Mouse (Mus musculus): ENCODE results near the gene Slc25a10. TPM values are rescaled to one million over a fixed set of nuclear protein-coding genes. Genes with fewer than 3 reads are reported as not detected.

The Slc25a10 gene
- polyA plus RNA-seq, 1 experiment from 2014 or later: 31.9 TPM

DNA sequence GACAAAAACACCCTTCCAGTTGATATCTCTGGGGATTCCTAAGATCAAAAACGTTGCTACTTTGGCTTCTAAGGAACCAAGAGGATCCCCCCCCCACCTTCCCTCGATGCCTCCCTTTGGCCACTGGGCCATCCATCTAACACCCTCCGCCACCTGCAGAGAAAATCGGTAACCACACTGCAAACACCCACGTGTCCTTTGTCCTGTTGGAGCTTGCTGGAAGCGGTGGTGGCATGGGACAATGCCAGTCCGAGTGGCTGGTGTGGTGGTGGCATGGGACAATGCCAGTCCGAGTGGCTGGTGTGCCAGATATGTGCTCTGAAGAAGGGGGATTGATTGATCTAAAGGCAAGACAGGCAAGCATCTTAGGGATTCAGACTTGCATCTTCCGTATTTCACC is 40.0 kb downstream of the Slc25a10 start:
- H3K4me2 ChIP-seq: no peak overlapping the region
- peaks cover 56% of the 10 kb centered on the region for H3K27me3 ChIP-seq
- 23% methylated on average over 9 of the region's 9 CpGs for WGBS
- no peak for ATAC-seq (ENCODE audit: low FRiP score, low read depth)
- peaks cover 12% of the 10 kb centered on the region for H3K4me1 ChIP-seq (replicated peaks)
- no peak overlapping the region for H3K4me3 ChIP-seq
- no peak overlapping the region for H3K9ac ChIP-seq
- H3K36me3 ChIP-seq: no peaks in the 10 kb centered on the region
- H3K9me3 ChIP-seq: no peaks in the 10 kb centered on the region
- H3K27ac ChIP-seq (replicated peaks): no peak overlapping the region

DNA sequence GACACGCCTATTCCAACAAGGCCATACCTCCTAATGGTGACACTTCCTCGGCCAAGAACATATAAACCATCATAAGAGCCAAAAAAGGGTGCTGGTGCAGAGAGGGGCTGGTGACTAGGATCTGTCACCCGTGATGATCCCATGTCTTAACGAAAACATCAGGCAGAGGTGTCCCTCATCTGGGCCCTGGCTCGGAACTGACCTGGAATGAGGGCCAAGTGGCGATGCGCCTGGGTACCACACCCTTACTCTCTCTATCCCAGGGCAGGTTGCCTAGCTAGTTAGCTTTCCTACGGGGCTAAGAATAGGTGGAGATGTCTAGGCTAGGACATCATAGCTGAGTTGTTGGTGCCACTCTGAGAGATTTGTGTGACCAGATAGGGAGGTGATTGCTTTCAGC is 42.5 kb downstream of the Slc25a10 start:
- Histone ChIP-seq H3K4me2 (no peak overlapping the region), H3K36me3 (no peaks in the 10 kb centered on the region), H3K9me3 (no peaks in the 10 kb centered on the region), H3K27ac (replicated peaks) (no peak overlapping the region), H3K9ac (no peak overlapping the region), H3K4me1 (replicated peaks) (peaks cover 19% of the 10 kb centered on the region), H3K4me3 (no peak overlapping the region), H3K27me3 (peaks cover 44% of the 10 kb centered on the region)
- WGBS: 80% methylated on average over 8 of the region's 8 CpGs
- no peak for ATAC-seq (ENCODE audit: low FRiP score, low read depth)

DNA sequence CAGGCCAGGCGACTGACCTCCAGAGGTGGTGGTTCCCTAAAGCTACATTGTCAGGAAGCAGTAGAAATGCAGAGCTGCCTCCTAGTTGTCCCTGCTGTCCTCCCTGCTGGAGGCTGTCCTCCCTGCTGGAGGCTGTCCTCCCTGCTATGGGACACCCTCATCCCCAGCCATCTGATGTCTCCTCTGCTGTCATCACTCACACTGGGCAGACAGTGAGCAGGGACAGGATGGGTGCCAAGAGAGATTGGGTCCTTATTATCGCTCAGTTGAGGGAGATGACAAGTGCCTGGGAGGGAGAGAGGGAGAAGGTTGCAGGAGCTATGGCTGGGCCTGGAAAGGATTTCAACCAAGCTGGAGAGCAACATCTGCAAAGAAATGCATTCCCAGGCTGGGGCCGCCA is 43.5 kb downstream of the Slc25a10 start:
- no peak for ATAC-seq (ENCODE audit: low FRiP score, low read depth)
- Histone ChIP-seq H3K4me2 (no peak overlapping the region), H3K27ac (replicated peaks) (no peak overlapping the region), H3K4me3 (no peak overlapping the region), H3K9ac (no peak overlapping the region), H3K9me3 (no peaks in the 10 kb centered on the region), H3K36me3 (no peaks in the 10 kb centered on the region), H3K27me3 (peaks cover 34% of the 10 kb centered on the region), H3K4me1 (replicated peaks) (peaks cover 29% of the 10 kb centered on the region)
- 82% methylated on average over 3 of the region's 3 CpGs for WGBS

DNA sequence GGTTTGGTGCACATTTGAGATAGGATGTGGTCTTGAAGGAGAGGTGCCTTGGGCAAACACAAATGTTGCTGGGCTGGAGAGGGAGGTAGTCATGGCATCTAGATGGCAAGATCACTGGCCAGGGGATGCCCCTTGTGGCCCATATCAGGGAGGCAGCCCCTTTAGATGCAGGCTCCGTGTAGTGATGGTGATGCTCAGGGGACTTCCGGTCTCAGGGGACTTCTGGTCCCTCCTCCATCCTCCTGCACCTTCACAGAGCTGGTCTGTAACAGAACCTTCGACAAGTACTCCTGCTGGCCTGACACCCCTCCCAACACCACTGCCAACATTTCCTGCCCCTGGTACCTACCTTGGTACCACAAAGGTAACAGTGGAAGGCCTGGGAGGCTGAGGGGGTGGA is 44.2 kb downstream of the Slc25a10 start:
- Histone ChIP-seq H3K9ac (no peak overlapping the region), H3K27ac (replicated peaks) (no peak overlapping the region), H3K27me3 (peaks cover 27% of the 10 kb centered on the region), H3K4me2 (no peak overlapping the region), H3K4me3 (no peak overlapping the region), H3K9me3 (no peaks in the 10 kb centered on the region), H3K4me1 (replicated peaks) (peaks cover 24% of the 10 kb centered on the region), H3K36me3 (no peaks in the 10 kb centered on the region)
- ATAC-seq (ENCODE audit: low FRiP score, low read depth): no peak
- 77% methylated on average over 3 of the region's 3 CpGs for WGBS

DNA sequence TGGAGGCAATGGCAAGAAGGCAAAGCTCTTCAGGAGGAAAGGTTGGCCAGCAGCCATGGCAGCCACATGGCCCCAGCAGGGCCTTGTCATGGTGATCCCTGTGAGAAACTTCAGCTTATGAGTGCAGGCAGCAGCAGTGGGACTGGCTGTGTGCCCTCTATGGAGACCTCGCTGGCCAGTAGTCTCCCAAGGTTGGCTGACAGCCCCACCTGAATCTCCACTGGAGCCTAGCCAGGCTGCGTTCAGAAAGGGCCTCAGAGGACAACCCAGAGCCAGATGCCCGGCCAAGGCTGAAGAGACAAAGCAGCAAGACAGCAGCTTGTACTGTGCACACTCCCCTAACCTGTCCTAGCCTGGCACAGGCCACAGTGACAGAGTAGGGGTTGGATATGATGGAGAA is 46.8 kb downstream of the Slc25a10 start:
- H3K27ac ChIP-seq (replicated peaks): peak overlapping the region; percentile 57; the same call in 1 of the 2 replicates
- no peaks in the 10 kb centered on the region for H3K9me3 ChIP-seq
- 56% methylated on average over 3 of the region's 3 CpGs for WGBS
- H3K36me3 ChIP-seq: peaks cover 8% of the 10 kb centered on the region
- ATAC-seq (ENCODE audit: low FRiP score, low read depth): peak; percentile 40; the same call in 1 of the 2 replicates
- H3K27me3 ChIP-seq: peaks cover 1% of the 10 kb centered on the region; the same call in 1 of the 2 replicates
- H3K4me3 ChIP-seq: no peak overlapping the region
- no peak overlapping the region for H3K4me2 ChIP-seq
- H3K4me1 ChIP-seq (replicated peaks): peaks cover 17% of the 10 kb centered on the region
- H3K9ac ChIP-seq: no peak overlapping the region

DNA sequence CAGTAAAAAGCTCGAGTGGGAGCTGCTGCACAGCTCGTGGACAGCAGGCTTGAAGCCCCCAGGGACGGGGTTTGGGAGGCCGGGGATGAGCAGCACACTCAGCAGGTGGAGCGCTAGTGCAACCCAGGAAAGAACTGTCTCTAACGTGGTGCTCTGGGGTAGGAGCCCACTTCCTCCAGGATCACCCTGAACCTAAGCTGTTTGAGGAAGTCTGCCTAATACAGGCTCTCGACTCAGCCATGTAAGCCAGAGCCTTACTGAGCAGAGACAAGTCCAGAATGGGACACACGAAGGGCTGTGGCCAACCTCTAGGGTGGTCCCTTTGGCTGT is 47.3 kb downstream of the Slc25a10 start:
- peaks cover 17% of the 10 kb centered on the region for H3K4me1 ChIP-seq (replicated peaks)
- ATAC-seq (ENCODE audit: low FRiP score, low read depth): no peak; the same call in 1 of the 2 replicates
- H3K27ac ChIP-seq (replicated peaks): peak overlapping the region; percentile 57
- no peaks in the 10 kb centered on the region for H3K27me3 ChIP-seq
- H3K9me3 ChIP-seq: no peaks in the 10 kb centered on the region
- peaks cover 12% of the 10 kb centered on the region for H3K36me3 ChIP-seq
- no peak overlapping the region for H3K9ac ChIP-seq
- WGBS: 51% methylated on average over 8 of the region's 8 CpGs
- no peak overlapping the region for H3K4me2 ChIP-seq
- no peak overlapping the region for H3K4me3 ChIP-seq

DNA sequence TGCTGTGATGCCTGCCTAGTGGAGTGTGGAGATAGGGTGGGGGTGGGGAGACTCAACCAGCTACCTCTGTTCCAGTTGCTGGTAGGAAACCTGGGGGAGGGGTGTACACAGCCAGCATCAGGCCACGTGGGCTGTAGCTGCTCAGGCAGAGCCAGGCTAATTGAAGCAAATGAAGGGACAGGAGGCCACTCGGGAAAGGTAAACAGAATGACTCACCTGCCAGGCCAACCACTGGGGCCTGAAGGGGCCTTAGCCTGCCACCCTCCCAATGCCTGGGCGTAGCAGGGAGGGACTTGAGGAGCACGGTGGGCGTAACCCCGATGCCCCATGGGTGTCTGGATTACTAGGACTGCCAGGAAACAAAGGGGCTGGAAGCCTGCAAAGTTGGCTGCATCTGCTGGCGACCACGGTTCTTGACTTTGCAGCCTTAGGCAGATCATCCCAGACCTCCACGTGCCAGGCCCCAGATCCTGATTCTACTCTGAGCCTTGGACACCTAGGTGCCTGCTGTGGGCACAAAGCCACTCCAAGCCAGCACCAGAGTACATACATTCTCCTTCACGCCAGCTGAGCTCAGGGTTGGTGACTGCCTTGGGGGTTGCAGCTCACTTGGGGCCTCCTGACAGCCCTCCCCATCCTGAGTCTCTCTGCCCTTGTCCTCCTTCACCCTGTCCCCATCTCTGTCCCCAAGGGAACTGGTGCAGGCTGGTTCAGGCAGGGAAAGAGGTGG is 47.8 kb downstream of the Slc25a10 start:
- Histone ChIP-seq H3K9me3 (no peaks in the 10 kb centered on the region), H3K9ac (no peak overlapping the region), H3K4me2 (0 out of 2 replicates have a peak overlapping the region, but pooled peaks have one; percentile 0), H3K36me3 (peaks cover 17% of the 10 kb centered on the region), H3K4me3 (no peak overlapping the region), H3K27me3 (no peaks in the 10 kb centered on the region), H3K4me1 (replicated peaks) (peaks cover 17% of the 10 kb centered on the region), H3K27ac (replicated peaks) (peak overlapping the region; percentile 57)
- WGBS: 25% methylated on average over 10 of the region's 10 CpGs
- ATAC-seq (ENCODE audit: low FRiP score, low read depth): peak; percentile 69; the same call in 1 of the 2 replicates

DNA sequence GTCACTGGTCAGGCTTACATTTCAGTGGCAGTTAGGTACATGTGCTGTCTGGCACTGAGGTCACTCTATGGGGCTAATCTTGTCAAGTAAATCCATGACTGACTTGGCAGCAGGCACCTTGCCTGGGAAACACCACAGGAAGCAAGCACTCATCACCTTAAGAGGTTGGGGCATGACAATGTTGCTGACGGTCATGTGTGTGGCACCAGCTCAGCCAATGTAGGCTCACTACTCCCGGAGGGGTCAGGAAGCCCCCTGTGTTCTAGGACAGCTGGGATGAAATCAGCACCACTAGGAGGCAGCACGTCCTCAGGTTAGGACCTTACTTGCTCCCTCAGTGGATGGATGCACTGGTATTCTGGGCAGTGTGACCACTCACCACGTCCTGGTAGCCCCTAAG is 50.3 kb downstream of the Slc25a10 start:
- ATAC-seq (ENCODE audit: low FRiP score, low read depth): no peak
- no peaks in the 10 kb centered on the region for H3K9me3 ChIP-seq
- H3K27ac ChIP-seq (replicated peaks): no peak overlapping the region
- H3K36me3 ChIP-seq: peaks cover 25% of the 10 kb centered on the region
- WGBS: 46% methylated on average over 4 of the region's 4 CpGs
- no peak overlapping the region for H3K4me2 ChIP-seq
- no peak overlapping the region for H3K4me3 ChIP-seq
- H3K4me1 ChIP-seq (replicated peaks): peaks cover 17% of the 10 kb centered on the region
- H3K27me3 ChIP-seq: no peaks in the 10 kb centered on the region
- no peak overlapping the region for H3K9ac ChIP-seq

DNA sequence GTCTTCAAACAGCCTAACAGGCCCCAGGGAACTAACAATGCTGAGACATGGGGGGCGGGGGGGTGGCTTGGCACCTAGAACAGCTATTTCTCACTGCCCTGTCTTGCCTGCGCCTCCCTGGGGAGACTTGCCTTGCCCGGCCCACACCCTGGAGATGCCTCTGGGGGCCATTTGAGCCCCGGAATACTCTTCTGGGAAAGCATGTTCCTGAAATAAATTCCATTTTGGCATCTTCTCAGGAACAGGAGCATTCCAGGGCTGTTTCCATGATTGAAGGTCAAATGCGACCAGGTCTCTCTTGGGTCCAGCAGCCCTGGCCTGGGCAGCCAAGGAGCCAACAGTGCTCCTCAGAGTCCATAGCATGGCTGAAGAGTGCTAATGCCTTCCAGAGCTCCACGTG is 50.7 kb downstream of the Slc25a10 start:
- H3K36me3 ChIP-seq: peaks cover 25% of the 10 kb centered on the region
- H3K27ac ChIP-seq (replicated peaks): no peak overlapping the region
- H3K4me2 ChIP-seq: no peak overlapping the region
- H3K9me3 ChIP-seq: no peaks in the 10 kb centered on the region
- peaks cover 17% of the 10 kb centered on the region for H3K4me1 ChIP-seq (replicated peaks)
- WGBS: 85% methylated on average over 6 of the region's 6 CpGs
- no peak overlapping the region for H3K9ac ChIP-seq
- ATAC-seq (ENCODE audit: low FRiP score, low read depth): no peak
- H3K27me3 ChIP-seq: no peaks in the 10 kb centered on the region
- H3K4me3 ChIP-seq: no peak overlapping the region

DNA sequence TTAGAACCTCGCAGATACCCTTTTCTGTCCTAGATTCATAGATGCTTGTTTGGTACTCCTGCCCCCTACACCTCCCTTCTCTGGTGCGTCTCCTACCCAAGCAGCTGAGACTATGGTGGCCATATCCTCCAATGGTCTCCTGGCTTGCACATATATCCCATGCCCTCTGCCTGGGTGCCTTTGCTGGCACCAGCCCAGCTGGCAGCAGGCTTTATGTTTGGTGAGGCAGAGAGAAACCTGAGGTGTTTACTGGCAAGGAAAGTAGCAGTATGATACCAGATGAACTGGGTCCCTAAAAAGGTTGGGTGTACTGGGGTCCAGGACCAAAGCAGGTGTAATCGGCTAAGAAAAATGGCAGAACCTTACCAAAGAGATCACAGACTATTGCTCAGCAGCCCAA is 54.3 kb downstream of the Slc25a10 start:
- no peak overlapping the region for H3K4me2 ChIP-seq
- no peak overlapping the region for H3K9ac ChIP-seq
- peaks cover 25% of the 10 kb centered on the region for H3K36me3 ChIP-seq
- H3K9me3 ChIP-seq: no peaks in the 10 kb centered on the region
- H3K27me3 ChIP-seq: no peaks in the 10 kb centered on the region
- H3K4me3 ChIP-seq: no peak overlapping the region
- peaks cover 26% of the 10 kb centered on the region for H3K4me1 ChIP-seq (replicated peaks)
- WGBS: 92% methylated on average over 3 of the region's 3 CpGs
- H3K27ac ChIP-seq (replicated peaks): no peak overlapping the region
- ATAC-seq (ENCODE audit: low FRiP score, low read depth): no peak

DNA sequence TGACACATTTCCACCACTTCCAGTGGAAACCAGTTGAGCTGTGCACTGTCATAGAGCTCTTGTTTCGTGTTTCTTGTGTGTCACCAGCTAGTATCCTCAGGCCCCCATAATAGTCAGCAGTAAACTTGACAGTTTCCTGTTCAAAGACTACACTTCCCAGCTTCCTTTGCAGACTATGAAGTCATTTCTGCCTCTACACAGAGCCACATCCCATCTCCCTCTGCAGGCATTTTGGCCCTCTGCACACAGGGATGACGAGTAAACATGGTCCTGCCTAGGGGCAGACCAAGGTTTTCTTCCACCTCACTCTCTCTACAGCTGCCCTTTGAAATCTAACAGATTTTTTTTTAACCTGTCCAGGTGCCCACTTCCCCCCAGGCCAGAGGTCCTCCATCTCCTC is 55.8 kb downstream of the Slc25a10 start:
- no peak overlapping the region for H3K4me3 ChIP-seq
- 64% methylated on average over 2 of the region's 2 CpGs for WGBS
- H3K4me2 ChIP-seq: peak overlapping the region; percentile 82; the same call in 1 of the 2 replicates
- H3K4me1 ChIP-seq (replicated peaks): peaks cover 26% of the 10 kb centered on the region
- no peak overlapping the region for H3K9ac ChIP-seq
- H3K27me3 ChIP-seq: no peaks in the 10 kb centered on the region
- no peaks in the 10 kb centered on the region for H3K9me3 ChIP-seq
- H3K27ac ChIP-seq (replicated peaks): no peak overlapping the region
- ATAC-seq (ENCODE audit: low FRiP score, low read depth): no peak
- peaks cover 25% of the 10 kb centered on the region for H3K36me3 ChIP-seq

DNA sequence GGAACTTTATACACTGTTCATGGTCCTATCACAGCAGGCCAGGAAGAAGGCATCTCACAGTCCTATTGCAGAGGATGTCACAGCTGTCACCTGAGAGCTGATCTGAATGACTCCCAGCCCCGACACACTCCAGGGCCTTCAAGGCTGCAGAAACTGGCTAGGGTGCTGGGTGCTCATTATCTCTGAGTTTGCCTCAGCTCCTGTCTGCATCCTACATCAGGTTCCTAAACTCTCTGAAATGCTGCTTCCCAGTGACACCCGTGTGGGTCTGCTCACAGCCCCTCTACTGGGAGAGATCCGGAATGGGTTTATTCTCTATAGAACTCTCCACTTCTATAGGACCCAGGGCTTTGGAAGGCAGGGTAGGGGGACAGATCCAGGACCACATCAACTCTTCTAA is 56.6 kb downstream of the Slc25a10 start:
- Histone ChIP-seq H3K36me3 (peaks cover 19% of the 10 kb centered on the region), H3K9ac (peak overlapping the region; percentile 97), H3K27me3 (no peaks in the 10 kb centered on the region), H3K27ac (replicated peaks) (no peak overlapping the region), H3K9me3 (no peaks in the 10 kb centered on the region), H3K4me3 (peak overlapping the region; percentile 97), H3K4me2 (peak overlapping the region; percentile 82), H3K4me1 (replicated peaks) (peaks cover 26% of the 10 kb centered on the region)
- 86% methylated on average over 3 of the region's 3 CpGs for WGBS
- no peak for ATAC-seq (ENCODE audit: low FRiP score, low read depth)

DNA sequence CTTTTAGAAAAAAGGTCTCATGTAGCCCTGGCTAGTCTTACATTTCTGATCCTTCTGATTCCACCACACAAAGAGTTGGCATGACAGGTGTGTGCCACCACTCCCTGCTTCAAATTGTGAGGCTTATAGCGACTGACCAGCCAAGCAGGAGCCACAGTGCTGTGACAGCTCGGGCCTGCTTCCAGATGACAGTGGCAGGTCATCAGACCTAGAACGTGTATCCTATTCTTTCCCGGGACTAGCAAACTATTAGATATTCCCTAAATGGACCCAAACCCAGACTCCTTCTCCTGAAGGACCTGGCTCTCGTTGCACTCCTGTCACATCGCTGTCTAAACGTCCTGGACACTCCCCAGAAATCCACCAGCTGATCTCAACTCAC is 57.1 kb downstream of the Slc25a10 start:
- peak overlapping the region; percentile 82 for H3K4me2 ChIP-seq
- H3K4me3 ChIP-seq: peak overlapping the region; percentile 97
- peak overlapping the region; percentile 85 for H3K27ac ChIP-seq (replicated peaks)
- ATAC-seq (ENCODE audit: low FRiP score, low read depth): no peak
- peak overlapping the region; percentile 97 for H3K9ac ChIP-seq
- H3K4me1 ChIP-seq (replicated peaks): peaks cover 26% of the 10 kb centered on the region
- WGBS: 29% methylated on average over 7 of the region's 7 CpGs
- peaks cover 14% of the 10 kb centered on the region for H3K36me3 ChIP-seq
- H3K27me3 ChIP-seq: no peaks in the 10 kb centered on the region
- no peaks in the 10 kb centered on the region for H3K9me3 ChIP-seq
